8 mouse cellular contexts compared by ENCODE assay signal in genomic region chr3:152396278-152396987, GRCm38 (mm10). TPM values are rescaled to one million over a fixed set of nuclear protein-coding genes. Genes with fewer than 3 reads are reported as not detected.
A peak's percentile ranks its signal among the peaks of the same experiment; 100 is the strongest.
DNase-seq lines count a peak whose midpoint lies in the region; ATAC-seq lines count a peak whose summit lies in the region.

No protein-coding gene starts in this region.

- peak; percentile 98 for DNase-seq in NIH3T3 (ENCODE audit: low read depth)
- DNase-seq in cerebellum, postnatal 10 days = peak; percentile 99
- DNase-seq in frontal cortex, postnatal 14 days (ENCODE audit: low spot score in 2 of 2) = peak; percentile 94 to 97
- DNase-seq in hindbrain, embryonic 14.5 days (ENCODE audit: low spot score) = peak; percentile 98
- DNase-seq in layer of hippocampus, postnatal 36 days = peak; percentile 94 to 97
- peak; percentile 98 for DNase-seq in lung, postnatal 36 days
- peak; percentile 98 for DNase-seq in retina, postnatal 1 day
- peak; percentile 93 to 97 for DNase-seq in urinary bladder, adult 18-20 months (ENCODE audit: low spot score in 2 of 2)

- peaks cover 27% of the 10 kb centered on the region for H3K36me3 ChIP-seq in hindbrain, embryonic 14.5 days (replicated peaks; ENCODE audit: control insufficient read depth, insufficient read depth)

- peak overlapping the region; percentile 78 for H3K4me2 ChIP-seq in hindbrain, embryonic 14.5 days (replicated peaks)

- peak overlapping the region; percentile 57 for H3K4me3 ChIP-seq in hindbrain, embryonic 14.5 days (replicated peaks; ENCODE audit: low read length)

- ATAC-seq in hindbrain, embryonic 14.5 days (ENCODE audit: low FRiP score) = peak; percentile 93

- peaks cover 24% of the 10 kb centered on the region for H3K4me1 ChIP-seq in hindbrain, embryonic 14.5 days (replicated peaks; ENCODE audit: control insufficient read depth, insufficient read depth, low read length)

- under 1% methylated on average over 85 of the region's 102 CpGs for WGBS in hindbrain, embryonic 14.5 days

- peak overlapping the region; percentile 87 for H3K9ac ChIP-seq in hindbrain, embryonic 14.5 days

- H3K9me3 ChIP-seq in hindbrain, embryonic 14.5 days (ENCODE audit: control insufficient read depth, low read length) = no peaks in the 10 kb centered on the region

- H3K27me3 ChIP-seq in hindbrain, embryonic 14.5 days (ENCODE audit: control insufficient read depth, insufficient read depth, low read length) = no peaks in the 10 kb centered on the region

- H3K27ac ChIP-seq in hindbrain, embryonic 14.5 days = peak overlapping the region; percentile 98

RNA-seq across cellular contexts. Expression of gene Zzz3, which starts 1.2 kb away (rescaled TPM):
- polyA plus RNA-seq in hindbrain, embryonic 14.5 days (2014; fragmentation: Nextera tagmentation; extraction: Ambion mirVana) = 32.3 and 38.0 TPM in 2 replicates
- 10 to 100 TPM; 46.1 to 48.2 TPM for total RNA-seq in layer of hippocampus, postnatal 36 days (2021)

RNA-seq across cellular contexts. Expression of gene Usp33, which starts 50.2 kb away (rescaled TPM):
- polyA plus RNA-seq in hindbrain, embryonic 14.5 days (2014; fragmentation: Nextera tagmentation; extraction: Ambion mirVana) = 108 and 113 TPM in 2 replicates
- 100 to 1,000 TPM; 127 to 132 TPM for total RNA-seq in layer of hippocampus, postnatal 36 days (2021)

RNA-seq across cellular contexts. Expression of gene Miga1, which starts 56.2 kb away (rescaled TPM):
- 18.9 and 20.1 TPM in 2 replicates for polyA plus RNA-seq in hindbrain, embryonic 14.5 days (2014; fragmentation: Nextera tagmentation; extraction: Ambion mirVana)
- 10 to 100 TPM; 74.4 to 82.9 TPM for total RNA-seq in layer of hippocampus, postnatal 36 days (2021)

Comparison
In these comparisons a context has a peak if more than half of its experiments do, and no peak if none do; other contexts are left out.
1. Peak in every context shown above with its lines: DNase-seq, ATAC-seq, H3K4me3 ChIP-seq and H3K27ac ChIP-seq.